Mouse (Mus musculus): ENCODE results near the gene Zfp606. TPM values are rescaled to one million over a fixed set of nuclear protein-coding genes. Genes with fewer than 3 reads are reported as not detected.

The Zfp606 gene
- 10 to 100 TPM; 11.3 to 12.1 TPM for total RNA-seq (2021)

DNA sequence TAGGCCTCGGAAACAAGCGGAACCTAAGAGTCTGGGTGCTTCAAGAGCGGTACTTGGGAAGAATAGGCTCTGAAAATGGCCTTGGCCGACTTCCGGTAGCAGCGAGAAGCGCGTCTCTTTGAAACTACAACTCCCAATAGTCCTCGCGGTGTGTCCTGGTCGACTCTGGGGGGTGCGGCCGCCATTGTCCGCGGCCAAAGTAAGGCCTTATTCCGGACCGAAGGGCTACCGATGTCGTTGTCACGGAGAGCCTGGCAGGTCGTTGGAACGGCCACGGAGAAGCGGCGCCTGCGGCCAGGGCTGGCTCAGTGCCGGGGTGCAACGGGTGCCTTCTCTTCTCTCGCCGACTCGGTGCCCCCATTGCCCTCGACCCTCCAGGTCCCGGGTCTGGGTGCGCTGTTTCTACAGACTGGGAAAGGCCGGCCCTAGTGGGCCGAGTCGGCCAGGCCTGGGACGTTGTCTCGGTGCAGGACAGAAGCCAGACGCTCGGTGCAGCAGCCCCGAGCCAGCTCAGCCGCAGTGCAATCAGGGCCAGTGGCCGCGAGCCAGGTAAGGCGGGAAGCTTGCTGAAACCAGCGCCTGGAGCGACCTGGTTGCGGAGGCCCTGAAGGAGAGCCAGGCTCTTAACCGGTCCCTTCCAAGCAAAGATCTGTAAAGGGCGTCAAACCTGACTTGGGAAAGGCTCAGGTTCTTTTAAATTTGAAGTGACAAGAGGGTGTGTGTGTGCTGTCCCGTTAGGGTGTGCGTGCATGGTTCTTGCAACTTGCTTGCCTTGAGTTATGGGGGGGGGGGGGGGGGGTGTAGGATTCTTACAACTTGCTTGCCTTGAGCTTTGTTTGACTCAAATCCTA, at the start of gene Zfp606:
Gene Zfp606, plus strand, starts transcription at position 136 of the 851 bp plus-strand sequence.
- peak; percentile 67 to 69 for DNase-seq (ENCODE audit: extremely low spot score in 1 of 2, low spot score in 1 of 2)

DNA sequence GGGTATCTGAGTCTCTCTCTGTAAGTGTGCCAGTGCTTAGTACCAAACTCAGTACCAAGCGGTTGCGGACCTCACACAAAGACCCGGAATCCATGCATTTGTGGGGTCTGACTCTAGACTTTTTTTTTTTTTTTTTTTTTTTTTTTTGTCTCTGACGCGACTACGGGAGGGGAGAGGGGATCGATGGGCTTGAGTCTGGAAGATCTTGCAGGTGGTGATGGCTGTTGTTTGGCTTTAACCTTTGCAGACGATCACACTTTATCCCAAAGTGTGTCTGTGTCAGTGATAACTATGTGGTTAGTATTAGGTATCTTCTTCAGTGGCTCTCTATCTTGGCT, 885 bp downstream of the Zfp606 start:
- no peak for DNase-seq (ENCODE audit: extremely low spot score in 1 of 2, low spot score in 1 of 2)

GRCm38 (mm10) chr7:12479525-12479924, 1.4 kb downstream of the Zfp606 start:
- no peak for DNase-seq (ENCODE audit: extremely low spot score in 1 of 2, low spot score in 1 of 2)

GRCm38 (mm10) chr7:12483771-12484170, 5.7 kb downstream of the Zfp606 start:
- DNase-seq (ENCODE audit: extremely low spot score in 1 of 2, low spot score in 1 of 2), result no peak

- no peak for DNase-seq (ENCODE audit: extremely low spot score in 1 of 2, low spot score in 1 of 2)
Measured at GRCm38 (mm10) chr7:12485956-12486355, 7.9 kb downstream of the Zfp606 start.

DNA sequence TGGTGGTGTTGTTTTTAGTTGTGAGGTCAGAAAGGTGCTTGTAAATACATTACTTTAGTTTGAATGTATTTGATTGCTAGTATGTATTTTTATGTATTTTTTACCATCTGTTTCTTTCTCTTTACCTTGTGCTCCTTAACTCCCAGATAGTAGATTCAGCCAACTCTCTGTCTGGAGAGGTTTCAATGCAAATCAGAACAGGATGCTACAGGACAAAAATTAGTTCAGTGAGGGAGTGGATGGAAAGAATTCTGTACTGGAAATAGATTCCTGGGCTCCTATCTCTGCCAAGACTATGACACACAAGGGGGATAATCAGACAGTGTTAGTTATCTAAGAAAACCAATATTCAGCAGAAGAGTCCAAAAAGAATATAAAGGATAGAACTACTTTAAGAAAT, 8.6 kb downstream of the Zfp606 start:
- no peak for DNase-seq (ENCODE audit: extremely low spot score in 1 of 2, low spot score in 1 of 2)

GRCm38 (mm10) chr7:12510913-12511312, 32.8 kb downstream of the Zfp606 start:
- no peak for DNase-seq (ENCODE audit: extremely low spot score in 1 of 2, low spot score in 1 of 2)

DNA sequence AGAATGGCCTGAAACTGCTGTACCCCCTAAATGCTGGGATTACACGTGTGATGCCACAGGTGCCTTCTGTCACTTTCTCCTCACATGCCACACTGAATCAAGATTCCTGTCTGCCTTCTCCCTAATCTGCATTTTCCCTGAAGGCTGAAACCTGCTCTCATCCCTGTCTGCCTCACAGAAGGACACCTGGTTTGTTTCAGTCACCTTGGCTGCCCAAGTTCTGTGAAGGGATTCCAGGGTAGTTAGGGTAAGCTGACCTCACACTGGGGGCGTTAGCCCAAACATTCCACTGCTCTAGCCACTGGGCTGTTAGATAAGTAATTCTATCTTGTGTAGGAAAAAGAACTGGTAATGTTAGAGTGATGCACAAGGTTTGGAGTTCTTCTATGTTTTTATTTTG, 34.1 kb downstream of the Zfp606 start, which contains the start of gene 2900092C05Rik:
Gene 2900092C05Rik, plus strand, starts transcription at position 301 of the 400 bp plus-strand sequence.
- no peak for DNase-seq (ENCODE audit: extremely low spot score in 1 of 2, low spot score in 1 of 2)

Other genes starting within 250 kb of the Zfp606 start
- gene Vmn1r81, start 210.0 kb upstream of the Zfp606 start, total RNA-seq (2021), result not detected
- not detected for gene Vmn1r82, start 177.9 kb upstream of the Zfp606 start, total RNA-seq (2021)
- not detected for gene Vmn1r83, start 148.8 kb upstream of the Zfp606 start, total RNA-seq (2021)
- gene Vmn1r84, start 109.0 kb upstream of the Zfp606 start, total RNA-seq (2021), result not detected
- gene Zfp551, start 55.5 kb upstream of the Zfp606 start, total RNA-seq (2021), result 10 to 100 TPM in 1 of 2 experiments, 1 to 10 TPM in 1; 8.1 to 11.3 TPM
- gene 2900092C05Rik, start 34.2 kb downstream of the Zfp606 start, total RNA-seq (2021), result not detected
- gene Vmn2r53, start 130.5 kb downstream of the Zfp606 start, total RNA-seq (2021), result under 1 TPM; 0.02 to 0.05 TPM
- not detected for gene Vmn2r54, start 162.0 kb downstream of the Zfp606 start, total RNA-seq (2021)
- not detected for gene Vmn2r55, start 206.7 kb downstream of the Zfp606 start, total RNA-seq (2021)

Measured in layer of hippocampus, postnatal 25 days (tissue).